Mouse (Mus musculus) layer of hippocampus, adult 18-20 months (tissue): ENCODE data around the gene Crebzf. TPM values are rescaled to one million over a fixed set of nuclear protein-coding genes. Genes with fewer than 3 reads are reported as not detected.

Experiments used
- DNase-seq, 2 experiments: peaks; one replicate each; pipeline ENCODE4 v3.0.0; 2022; ENCODE audit warnings: low spot score in 2 of 2
- long read RNA-seq: library from polyadenylated mRNA; stranded (forward); transcript quantifications from one replicate; pipeline ENCODE4 v2.0.0, GENCODE M21; 2021
- total RNA-seq, 2 experiments: library from RNA; stranded (reverse); gene quantifications; 2 replicates each; pipeline ENCODE4 v1.2.3; 2021

Gene Crebzf
- 10 to 100 TPM; 77.1 to 82.3 TPM for total RNA-seq
- long read RNA-seq, transcript Crebzf-207 (4 exons, 873 nt): minor isoform, 6 of 109 reads
- long read RNA-seq, transcript Crebzf-203 (3 exons, 891 nt): minor isoform, 11 of 109 reads
- long read RNA-seq, transcript Crebzf-201 (1 exons, 3,376 nt): minor isoform, 31 of 109 reads
- long read RNA-seq, transcript Crebzf-205 (2 exons, 1,380 nt): major isoform, 54 of 109 reads
- long read RNA-seq, partial matches to known transcripts: 4 of 109 reads
- long read RNA-seq, other reads (novel, unspliced or antisense): 1 of 109 reads

DNA sequence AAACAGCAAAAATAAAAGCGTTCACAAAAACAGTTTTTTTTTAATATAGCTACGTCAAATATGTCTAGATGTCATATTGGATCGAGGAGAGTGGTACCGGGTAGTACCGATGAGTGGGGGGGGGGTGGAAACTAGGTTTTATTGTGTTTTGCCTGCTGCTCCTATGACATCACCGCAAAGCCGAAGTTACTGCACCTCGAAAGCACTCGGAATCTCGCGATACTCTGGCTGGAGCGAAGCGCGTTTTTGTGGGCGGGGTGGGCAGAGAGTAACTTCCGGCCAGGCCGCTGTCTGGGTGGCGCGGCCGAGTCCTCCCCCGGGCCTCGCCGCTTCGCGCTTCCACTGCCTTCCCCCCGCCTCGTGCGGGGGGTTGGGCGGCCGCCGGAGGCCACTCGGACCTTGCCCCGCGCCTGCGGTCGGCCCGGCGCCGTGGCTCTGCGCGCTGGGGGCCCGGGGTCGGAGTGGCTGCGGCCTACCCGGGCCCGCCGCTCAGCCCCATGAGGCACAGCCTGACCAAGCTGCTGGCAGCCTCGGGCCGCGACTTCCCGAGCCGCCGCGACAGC, at the start of gene Crebzf:
Crebzf (plus strand) TSS at position 212 of the 563 bp plus-strand sequence.
- DNase-seq: peak; percentile 91 to 97

DNA sequence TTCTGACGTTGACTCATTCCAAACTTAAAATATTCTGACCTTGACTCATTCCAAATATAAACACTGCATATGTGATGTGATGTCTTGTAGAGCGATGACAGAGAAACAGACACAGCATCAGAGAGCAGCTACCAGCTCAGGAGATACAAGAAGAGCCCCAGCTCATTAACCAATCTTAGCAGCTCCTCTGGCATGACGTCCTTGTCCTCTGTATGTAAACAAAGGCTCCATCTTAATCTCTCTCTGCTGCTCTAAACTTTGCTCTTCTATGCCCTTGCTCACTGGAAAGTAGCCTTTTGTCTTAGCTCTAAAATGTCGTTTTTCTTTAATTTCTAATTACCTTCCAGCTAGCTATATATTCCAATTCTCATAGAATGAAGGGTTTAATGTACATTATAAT, 47.5 kb upstream of the Crebzf start:
- no peak for DNase-seq

DNA sequence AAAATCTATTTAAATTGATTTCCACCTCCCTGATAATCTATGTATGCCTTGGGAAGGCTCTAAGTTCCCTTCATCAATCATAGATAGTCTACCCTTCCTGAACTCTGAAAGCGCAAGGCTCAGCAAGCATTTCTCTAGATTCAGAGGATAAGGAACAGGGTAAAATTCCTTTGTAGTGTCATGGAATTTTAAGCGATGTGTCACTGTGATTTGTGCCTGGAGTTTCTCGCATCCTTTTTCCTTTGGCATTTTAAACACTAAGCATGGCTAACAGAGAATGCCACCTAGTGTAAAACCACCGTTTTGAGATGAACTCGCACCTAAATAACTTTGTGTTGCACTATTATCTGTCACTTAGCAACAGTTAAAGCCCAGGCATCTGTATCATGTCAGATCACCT, 46.6 kb upstream of the Crebzf start:
- no peak for DNase-seq

- DNase-seq: peak; percentile 44 to 67
These were observed 32.6 kb upstream of the Crebzf start for GRCm38 (mm10) chr7:90409934-90410333.

GRCm38 (mm10) chr7:90426020-90427001, 16.2 kb upstream of the Crebzf start, which contains the start of gene Ccdc89:
Gene Ccdc89 (plus strand): TSS chr7:90426577.
- DNase-seq: peak; percentile 79 to 86

- no peak for DNase-seq
These were observed 15.5 kb upstream of the Crebzf start for GRCm38 (mm10) chr7:90427006-90427405.

- DNase-seq: no peak
These were observed 10.3 kb upstream of the Crebzf start for GRCm38 (mm10) chr7:90432221-90432620.

DNA sequence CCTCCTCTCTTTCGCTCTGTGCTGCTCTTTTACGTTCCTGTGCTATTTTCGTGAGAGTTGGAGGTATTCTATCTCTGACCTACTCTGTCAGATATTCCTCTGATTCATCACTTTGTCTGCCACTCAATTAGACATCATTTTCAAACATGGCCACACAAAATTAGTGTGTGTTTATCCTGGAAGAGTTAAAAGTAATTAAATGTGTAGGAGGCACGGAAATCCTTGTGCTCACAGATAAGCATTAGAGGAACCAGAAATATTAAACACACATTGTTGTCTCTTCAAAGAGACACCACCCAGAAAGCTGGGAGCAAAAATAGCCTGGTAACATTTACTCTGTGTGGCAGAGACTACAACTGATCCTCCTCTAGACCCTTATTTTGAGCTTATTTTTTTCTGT, 2.5 kb upstream of the Crebzf start:
- no peak for DNase-seq

GRCm38 (mm10) chr7:90442070-90442469, 459 bp upstream of the Crebzf start:
- no peak for DNase-seq

DNA sequence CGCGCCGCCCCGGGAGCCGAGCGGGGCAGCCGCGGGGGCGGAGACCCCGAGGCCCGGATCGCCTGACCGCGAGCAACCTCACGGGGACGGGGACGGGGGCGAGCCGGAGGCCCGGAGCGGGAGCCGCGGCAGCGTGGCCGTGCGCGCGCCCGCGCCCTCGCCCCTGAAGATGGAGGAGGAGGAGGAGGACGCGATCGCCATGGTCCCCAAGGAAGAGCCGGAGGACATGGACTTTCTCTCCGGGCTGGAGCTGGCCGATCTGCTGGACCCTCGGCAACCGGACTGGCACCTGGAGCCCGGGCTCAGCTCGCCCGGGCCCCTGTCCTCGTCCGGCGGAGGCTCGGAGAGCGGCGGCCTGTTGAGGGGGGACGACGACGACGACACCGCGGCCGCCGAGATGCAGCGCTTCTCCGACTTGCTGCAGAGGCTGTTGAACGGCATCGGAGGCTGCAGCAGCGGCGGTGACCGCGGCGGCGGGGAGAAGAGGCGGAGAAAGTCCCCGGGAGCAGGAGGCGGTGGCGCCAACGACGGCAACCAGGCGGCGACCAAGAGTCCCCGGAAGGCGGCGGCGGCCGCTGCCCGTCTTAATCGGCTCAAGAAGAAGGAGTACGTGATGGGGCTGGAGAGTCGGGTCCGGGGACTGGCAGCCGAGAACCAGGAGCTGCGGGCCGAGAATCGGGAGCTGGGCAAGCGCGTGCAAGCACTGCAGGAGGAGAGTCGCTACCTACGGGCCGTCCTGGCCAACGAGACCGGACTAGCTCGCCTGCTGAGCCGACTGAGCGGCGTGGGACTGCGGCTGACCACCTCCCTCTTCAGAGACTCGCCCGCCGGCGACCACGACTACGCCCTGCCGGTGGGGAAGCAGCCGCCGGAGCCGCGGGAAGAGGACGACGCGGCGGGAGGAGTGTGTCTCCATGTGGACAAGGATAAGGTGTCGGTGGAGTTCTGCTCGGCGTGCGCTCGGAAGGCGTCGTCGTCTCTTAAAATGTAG, 867 bp downstream of the Crebzf start:
- peak; percentile 60 to 68 for DNase-seq

DNA sequence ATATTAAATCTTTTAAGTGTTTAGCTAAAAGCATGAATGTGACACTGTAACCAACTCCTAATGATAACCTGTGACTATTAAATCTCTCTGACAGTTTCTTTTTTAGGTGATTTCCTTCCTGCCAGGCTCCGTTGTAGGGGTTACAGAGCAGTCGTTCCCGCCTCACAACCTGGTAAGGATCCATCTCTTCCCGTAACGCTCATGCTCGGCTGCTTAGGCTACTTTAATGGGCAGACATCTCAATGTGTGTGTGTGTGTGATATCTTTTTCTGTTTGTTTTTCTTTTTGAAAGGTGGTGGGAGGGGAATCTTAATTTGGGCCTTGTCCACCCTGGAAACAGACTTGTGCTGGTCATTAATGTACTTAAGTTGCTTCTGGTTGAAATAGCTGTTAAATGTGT, 1.7 kb downstream of the Crebzf start:
- DNase-seq: no peak

DNA sequence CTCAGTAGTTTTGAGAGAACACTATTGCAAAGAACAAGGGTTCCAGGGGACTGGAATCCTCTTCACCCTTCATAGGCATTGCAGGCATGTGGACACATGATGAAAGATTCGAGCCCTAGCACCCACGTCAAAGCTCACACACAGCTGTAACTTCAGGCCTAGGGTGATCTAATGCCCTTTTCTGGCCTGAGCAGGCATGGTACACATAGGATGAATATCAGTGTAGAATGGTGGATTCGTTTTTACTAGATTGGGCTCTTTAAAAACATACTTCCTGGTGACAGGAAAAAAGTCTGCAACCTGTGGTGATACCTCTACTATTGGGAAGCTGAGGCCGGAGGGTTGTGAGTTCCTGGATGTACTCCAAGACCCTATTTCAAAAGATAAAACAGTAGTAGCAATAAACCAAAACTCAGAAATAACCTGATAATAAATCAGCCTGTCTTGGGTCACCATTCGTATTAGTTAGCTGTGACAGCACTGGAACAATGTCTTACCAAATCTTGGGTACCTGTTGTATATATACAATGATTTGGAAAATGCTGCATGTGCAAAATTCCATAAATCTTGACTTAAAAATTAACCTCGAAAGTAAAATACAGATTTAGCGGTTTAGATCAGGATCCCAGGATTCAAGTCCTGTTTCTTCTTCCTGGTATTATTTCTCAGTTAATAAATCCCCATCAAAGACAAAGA, 13.8 kb downstream of the Crebzf start:
- no peak for DNase-seq

DNA sequence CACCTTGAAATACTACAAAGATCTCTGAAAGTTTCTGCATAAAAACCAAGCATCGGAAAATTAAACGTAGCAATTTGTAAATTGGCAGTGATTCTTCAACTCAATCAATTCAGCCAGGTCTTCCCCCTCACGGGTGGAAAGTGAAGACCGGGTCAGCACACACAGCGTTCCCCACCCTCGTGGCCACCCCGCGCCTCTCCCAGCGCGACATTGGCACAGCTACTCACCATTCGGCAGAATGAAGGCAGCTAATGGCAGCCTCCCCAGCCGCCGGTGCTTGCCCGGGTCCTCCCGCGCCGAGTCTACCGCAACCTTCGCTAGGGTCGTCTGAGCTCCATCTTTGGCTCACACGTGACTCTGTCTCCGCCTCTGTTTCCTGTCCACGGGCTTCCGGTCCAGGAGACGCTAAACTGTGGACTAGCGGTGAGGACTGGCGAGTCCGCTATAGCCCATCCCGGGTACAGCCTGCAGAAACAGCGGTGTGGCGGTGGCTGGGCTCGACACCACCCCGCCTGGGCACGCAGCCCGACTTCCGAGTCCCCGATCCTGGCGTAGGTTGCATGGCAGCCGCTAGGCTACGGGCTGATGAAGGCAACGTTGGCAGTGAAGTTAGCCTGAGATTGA, 14.4 kb downstream of the Crebzf start, which contains the start of gene Tmem126a:
Tmem126a (minus strand) TSS at position 385 of the 624 bp plus-strand sequence.
- peak; percentile 76 to 85 for DNase-seq

GRCm38 (mm10) chr7:90457517-90457916, 15.0 kb downstream of the Crebzf start:
- DNase-seq: no peak

DNA sequence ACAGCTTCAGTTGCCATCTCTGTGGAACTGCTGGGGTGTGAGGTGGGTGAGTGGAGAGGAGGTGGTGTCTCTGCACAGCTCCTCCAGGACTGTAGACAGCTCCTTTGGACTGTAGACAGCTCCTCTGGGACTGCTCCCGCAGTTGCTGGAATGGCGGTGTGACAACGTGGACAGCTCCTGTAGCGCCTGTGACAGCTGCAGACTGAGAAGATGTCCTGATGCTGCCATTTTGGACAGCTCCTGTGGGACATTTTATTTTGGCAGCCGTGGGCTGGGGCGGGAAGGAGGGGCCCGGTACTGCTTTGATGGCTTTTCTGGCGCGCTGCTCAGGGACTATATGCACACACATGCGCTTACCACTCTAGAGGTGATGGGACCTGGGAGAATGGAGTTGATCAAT, 17.8 kb downstream of the Crebzf start:
- DNase-seq: no peak

DNA sequence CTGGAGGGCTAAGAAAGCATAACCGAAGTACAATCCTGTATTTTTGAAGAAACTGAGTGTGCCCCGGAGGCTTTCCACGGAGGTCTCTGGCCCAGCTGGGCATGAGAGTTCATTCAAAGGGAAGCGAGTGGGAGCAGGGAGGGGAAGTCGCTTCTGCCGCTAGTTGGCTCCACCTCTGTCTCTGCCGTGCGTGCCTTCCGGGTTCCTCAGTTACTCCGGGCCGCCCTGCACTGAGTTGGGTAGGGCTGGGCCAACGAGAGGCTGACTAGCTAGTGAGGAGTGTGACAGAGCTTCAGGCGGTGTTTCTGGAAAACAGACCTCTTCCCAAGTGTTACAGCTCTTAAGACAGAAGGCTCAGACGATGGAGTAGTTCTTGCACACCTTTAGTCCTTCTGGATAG, 18.4 kb downstream of the Crebzf start:
- no peak for DNase-seq

- no peak for DNase-seq
These were observed 18.9 kb downstream of the Crebzf start for GRCm38 (mm10) chr7:90461441-90461840.

GRCm38 (mm10) chr7:90473511-90473910, 31.0 kb downstream of the Crebzf start:
- no peak for DNase-seq

DNA sequence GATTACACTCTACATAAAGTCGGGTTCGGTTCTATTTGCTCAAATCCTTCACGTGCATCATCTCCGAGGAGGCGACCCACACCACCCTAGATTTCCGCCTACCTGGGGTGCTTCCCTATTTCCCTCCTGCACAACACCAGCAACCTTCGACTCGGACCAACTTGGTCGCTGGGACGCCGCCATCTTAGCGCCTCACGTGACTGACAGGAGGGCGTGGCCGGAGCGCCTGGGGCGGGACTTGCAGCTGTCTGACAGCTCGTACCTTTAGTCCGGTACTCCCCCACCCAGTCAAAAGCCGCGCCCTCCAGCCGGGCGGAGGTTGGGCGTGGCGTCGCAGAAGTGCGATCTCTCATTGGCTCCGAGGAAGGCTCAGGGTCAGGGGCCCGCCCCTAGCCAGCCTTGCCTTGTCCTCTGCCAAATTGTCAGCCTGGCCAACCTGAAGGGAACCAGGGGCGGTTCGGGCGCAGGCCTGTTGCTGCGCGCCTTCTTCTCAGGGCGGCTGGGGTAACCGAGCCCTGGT, 33.3 kb downstream of the Crebzf start, which contains the start of gene Tmem126b:
Tmem126b (minus strand) TSS at position 209 of the 520 bp plus-strand sequence.
- DNase-seq: peak; percentile 99
